Mouse (Mus musculus): ENCODE results near the gene Metrnl. TPM values are rescaled to one million over a fixed set of nuclear protein-coding genes. Genes with fewer than 3 reads are reported as not detected.

Gene Metrnl
- polyA plus RNA-seq, 1 experiment from 2014 or later: 4.8 TPM

DNA sequence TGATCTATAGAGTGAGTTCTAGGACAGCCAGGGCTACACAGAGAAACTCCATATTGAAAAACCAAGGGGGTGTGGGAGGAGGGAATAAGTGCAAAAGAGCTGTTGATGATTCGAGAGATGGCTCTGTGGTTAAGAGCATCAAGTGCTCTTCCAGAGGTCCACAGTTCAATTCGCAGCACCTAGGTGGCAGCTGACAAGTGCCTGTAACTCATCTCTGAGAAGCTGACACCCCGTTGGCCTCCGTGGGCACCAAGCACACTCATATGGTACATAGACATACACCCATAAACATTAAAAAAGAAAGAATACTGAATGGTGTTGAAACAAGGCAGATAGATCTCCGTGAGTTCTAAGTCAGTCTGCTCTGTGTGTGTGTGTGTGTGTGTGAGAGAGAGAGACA, 32.6 kb upstream of the Metrnl start:
- 72% methylated on average over 5 of the region's 5 CpGs for WGBS (ENCODE audit: insufficient replicate concordance)

DNA sequence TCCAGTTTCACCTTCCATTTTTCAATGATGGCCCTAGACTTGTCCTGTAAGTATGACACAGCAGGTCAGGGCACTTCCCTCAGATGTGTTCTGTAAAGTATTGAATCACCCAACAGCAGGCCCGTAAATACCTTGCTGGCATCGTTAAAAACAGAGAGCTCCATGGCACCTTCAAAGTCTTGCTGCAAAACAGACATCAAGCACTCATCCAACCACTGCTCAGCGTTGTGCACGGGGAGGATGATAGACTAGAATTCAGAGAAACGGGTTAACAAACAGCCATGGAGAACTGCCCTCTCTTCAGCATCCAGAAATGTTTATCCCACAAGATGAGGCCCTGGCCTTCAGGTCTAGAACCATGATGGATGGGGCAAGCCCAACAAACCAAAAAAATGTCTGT, 30.4 kb upstream of the Metrnl start:
- Histone ChIP-seq H3K9me3 (replicated peaks) (no peaks in the 10 kb centered on the region), H3K4me2 (no peak overlapping the region), H3K27ac (no peak overlapping the region), H3K4me3 (no peak overlapping the region), H3K36me3 (peaks cover 5% of the 10 kb centered on the region; the same call in 1 of the 2 replicates), H3K9ac (no peak overlapping the region), H3K4me1 (peaks cover 17% of the 10 kb centered on the region), H3K27me3 (replicated peaks) (no peaks in the 10 kb centered on the region)
- 86% methylated on average over 5 of the region's 5 CpGs for WGBS (ENCODE audit: insufficient replicate concordance)
- no peak for ATAC-seq

More for the DNA sequence above, 32.6 kb upstream of the Metrnl start:
- H3K4me1 ChIP-seq: peaks cover 13% of the 10 kb centered on the region
- no peaks in the 10 kb centered on the region for H3K9me3 ChIP-seq (replicated peaks)
- H3K27ac ChIP-seq: no peak overlapping the region
- no peaks in the 10 kb centered on the region for H3K27me3 ChIP-seq (replicated peaks)
- H3K36me3 ChIP-seq: peaks cover 10% of the 10 kb centered on the region
- no peak overlapping the region for H3K9ac ChIP-seq
- H3K4me3 ChIP-seq: no peak overlapping the region
- no peak overlapping the region for H3K4me2 ChIP-seq
- ATAC-seq: no peak

DNA sequence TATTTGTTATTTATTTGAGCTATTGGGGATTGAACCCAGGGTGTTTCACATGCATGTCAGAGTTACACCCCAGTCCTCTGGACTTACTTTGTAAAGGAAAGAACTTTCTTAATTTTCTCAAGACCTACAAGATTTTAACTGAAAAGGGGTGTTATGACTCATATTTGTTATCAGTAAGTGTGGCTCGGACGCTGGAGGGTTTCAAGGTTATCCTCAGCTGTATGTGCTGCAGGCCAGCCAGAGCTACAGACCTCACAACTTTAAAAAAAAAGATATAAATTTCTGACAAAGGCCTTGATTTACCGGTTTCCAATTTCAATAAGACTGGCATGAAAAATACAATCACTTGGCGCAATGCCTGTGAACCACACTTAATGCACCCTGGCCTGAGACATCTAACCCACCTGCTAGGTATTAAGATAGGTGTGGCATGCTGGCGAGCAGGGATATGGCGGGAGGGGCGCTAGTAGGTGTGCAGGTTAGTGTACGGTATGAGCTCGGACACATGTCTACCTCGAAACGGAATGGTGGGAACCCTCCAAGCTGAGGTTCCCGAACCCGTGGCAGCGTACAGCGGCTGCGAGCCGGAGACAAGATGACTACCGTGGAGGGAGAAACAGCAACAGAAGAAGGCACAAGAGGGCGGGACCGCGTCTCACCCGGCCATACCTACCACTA, 28.9 kb upstream of the Metrnl start:
- WGBS (ENCODE audit: insufficient replicate concordance): under 1% methylated on average over 22 of the region's 22 CpGs
- Histone ChIP-seq H3K36me3 (peaks cover 5% of the 10 kb centered on the region; the same call in 1 of the 2 replicates), H3K4me3 (peak overlapping the region; percentile 72), H3K4me2 (peak overlapping the region; percentile 93), H3K27me3 (replicated peaks) (no peaks in the 10 kb centered on the region), H3K9me3 (replicated peaks) (no peaks in the 10 kb centered on the region), H3K4me1 (peaks cover 17% of the 10 kb centered on the region), H3K27ac (peak overlapping the region; percentile 76), H3K9ac (peak overlapping the region; percentile 67)
- no peak for ATAC-seq

DNA sequence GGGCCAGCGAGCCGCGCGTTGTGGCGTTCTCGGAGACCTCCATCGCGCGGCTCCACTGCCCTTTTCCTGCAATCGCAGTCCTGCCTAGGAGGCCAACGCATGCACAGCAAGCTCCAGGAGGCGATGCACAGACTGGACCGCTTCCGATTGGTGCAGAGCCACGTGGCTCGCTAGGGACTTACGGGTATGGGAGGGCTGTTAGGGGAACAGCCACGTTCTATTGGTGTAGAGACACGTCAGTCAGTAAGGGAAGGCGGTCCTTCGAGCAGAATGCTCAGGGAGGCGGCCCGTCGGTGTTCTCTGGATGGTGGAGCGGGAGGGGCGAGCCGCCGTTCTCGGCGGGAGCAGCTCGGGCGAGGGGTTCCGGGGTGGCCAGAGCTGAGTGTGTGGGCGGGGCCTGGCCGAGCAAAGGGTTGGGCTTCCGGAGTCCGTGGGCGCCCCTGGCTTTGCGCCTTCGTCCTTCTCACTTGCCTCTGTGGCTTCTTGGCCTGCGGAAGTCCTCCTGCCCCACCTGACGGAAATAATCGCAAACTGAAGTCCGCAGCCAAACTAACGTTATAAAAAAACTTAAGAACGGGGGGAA, 28.3 kb upstream of the Metrnl start, which contains the start of gene B3gntl1:
Gene B3gntl1, minus strand, starts transcription at position 164 of the 583 bp plus-strand sequence.
- WGBS (ENCODE audit: insufficient replicate concordance): under 1% methylated on average over 46 of the region's 46 CpGs

DNA sequence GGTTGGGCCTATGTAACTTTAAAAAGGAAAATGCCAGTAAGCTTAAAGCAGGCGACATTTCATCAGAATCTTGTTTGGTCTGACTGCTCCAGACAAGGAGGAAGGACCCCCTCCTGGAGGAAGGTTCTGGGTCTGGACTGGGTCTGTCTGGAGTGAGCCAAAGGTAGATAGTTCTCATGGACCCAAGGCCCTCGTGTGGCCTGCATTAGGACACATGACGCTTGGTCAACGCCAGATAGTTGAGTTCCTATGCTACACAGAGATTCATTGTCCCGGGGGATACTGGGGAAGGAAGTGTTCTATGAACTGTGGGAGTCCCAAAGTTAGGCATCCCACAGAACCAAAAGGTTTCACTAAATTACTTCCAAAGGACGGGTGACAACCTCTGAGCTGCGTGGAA, 27.7 kb upstream of the Metrnl start:
- peak overlapping the region; percentile 68 for H3K9ac ChIP-seq
- ATAC-seq: no peak; the same call in 1 of the 2 replicates
- no peaks in the 10 kb centered on the region for H3K27me3 ChIP-seq (replicated peaks)
- peaks cover 2% of the 10 kb centered on the region; the same call in 1 of the 2 replicates for H3K36me3 ChIP-seq
- WGBS (ENCODE audit: insufficient replicate concordance): 56% methylated on average over 7 of the region's 7 CpGs
- H3K9me3 ChIP-seq (replicated peaks): no peaks in the 10 kb centered on the region
- peak overlapping the region; percentile 93 for H3K4me2 ChIP-seq
- peaks cover 17% of the 10 kb centered on the region for H3K4me1 ChIP-seq
- peak overlapping the region; percentile 70 for H3K27ac ChIP-seq
- H3K4me3 ChIP-seq: peak overlapping the region; percentile 72

More for the DNA sequence above, 28.3 kb upstream of the Metrnl start, which contains the start of gene B3gntl1:
- Histone ChIP-seq H3K9ac (peak within 1 kb of the TSS; percentile 68), H3K27ac (peak within 1 kb of the TSS; percentile 76), H3K4me2 (peak within 1 kb of the TSS; percentile 93), H3K4me3 (peak within 1 kb of the TSS; percentile 72), H3K4me1 (peaks cover 17% of the 10 kb centered on the region), H3K36me3 (peaks cover 5% of the 10 kb centered on the region; the same call in 1 of the 2 replicates), H3K9me3 (replicated peaks) (no peaks in the 10 kb centered on the region), H3K27me3 (replicated peaks) (no peaks in the 10 kb centered on the region)
- ATAC-seq: peak; percentile 100

DNA sequence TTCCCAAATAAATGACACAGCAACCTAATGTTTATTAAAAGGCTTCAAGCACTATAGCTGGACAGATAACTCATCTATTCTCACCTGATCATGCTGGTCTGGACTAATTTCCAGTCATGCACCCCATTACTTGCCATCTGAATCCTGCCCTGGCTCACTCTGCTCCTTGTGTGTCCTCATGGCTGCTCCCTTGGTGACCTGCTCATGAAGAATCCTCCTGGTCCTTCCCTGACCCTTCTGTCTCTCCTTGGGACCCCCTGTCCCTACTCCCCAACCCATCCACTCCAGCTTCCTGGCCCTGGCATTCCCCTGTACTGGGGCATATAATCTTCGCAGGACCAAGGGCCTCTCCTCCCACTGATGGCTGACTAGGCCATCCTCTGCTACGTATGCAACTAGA, 24.5 kb upstream of the Metrnl start:
- 82% methylated on average over 2 of the region's 2 CpGs for WGBS (ENCODE audit: insufficient replicate concordance)
- no peak overlapping the region for H3K4me3 ChIP-seq
- no peaks in the 10 kb centered on the region for H3K9me3 ChIP-seq (replicated peaks)
- no peak overlapping the region for H3K27ac ChIP-seq
- H3K4me1 ChIP-seq: peaks cover 17% of the 10 kb centered on the region
- ATAC-seq: no peak
- H3K4me2 ChIP-seq: no peak overlapping the region
- no peaks in the 10 kb centered on the region for H3K27me3 ChIP-seq (replicated peaks)
- no peak overlapping the region for H3K9ac ChIP-seq
- no peaks in the 10 kb centered on the region for H3K36me3 ChIP-seq

DNA sequence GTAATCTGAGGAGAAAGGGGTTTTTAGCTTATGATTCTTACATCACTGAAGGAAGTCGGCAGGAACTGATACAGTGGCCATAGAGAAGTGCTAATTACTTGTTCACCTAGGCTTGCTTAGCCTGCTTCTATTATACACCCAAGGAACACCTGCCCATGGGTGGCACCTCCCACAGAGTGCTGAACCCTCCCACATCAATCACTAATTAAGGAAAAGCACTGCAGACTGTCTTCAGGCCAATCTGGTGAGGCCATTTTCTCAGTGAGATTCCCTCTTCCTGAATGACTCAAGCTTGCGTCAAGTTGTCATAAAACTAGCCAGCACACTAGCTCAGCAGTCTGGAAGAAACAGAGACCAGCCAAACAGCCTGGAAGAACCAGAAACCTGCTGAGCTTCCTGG, 21.8 kb upstream of the Metrnl start:
- Histone ChIP-seq H3K9me3 (replicated peaks) (no peaks in the 10 kb centered on the region), H3K4me2 (no peak overlapping the region), H3K9ac (no peak overlapping the region), H3K4me3 (no peak overlapping the region), H3K27ac (no peak overlapping the region), H3K4me1 (no peaks in the 10 kb centered on the region), H3K36me3 (no peaks in the 10 kb centered on the region), H3K27me3 (replicated peaks) (no peaks in the 10 kb centered on the region)
- WGBS (ENCODE audit: insufficient replicate concordance): 59% methylated on average over 2 of the region's 2 CpGs
- no peak for ATAC-seq

DNA sequence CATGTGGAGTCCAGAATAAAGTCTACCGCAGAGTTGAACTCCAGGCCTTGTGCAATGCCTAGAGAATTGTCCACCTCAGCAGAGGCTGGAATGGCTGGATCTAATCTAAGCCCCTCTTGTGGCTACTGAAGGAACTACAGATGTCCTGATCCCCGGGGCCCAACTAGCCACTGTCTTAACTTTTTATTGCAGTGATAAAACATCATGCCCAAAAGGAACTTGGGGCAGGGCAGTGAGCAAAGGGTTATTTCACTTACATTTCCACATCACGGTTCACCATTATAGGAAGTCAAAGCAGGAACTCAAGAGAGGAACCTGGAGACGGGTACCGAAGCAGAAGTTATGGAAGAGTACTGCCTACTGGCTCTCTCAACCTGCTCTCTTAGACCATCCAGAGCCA, 20.6 kb upstream of the Metrnl start:
- no peaks in the 10 kb centered on the region for H3K27me3 ChIP-seq (replicated peaks)
- H3K4me3 ChIP-seq: no peak overlapping the region
- no peaks in the 10 kb centered on the region for H3K4me1 ChIP-seq
- H3K36me3 ChIP-seq: no peaks in the 10 kb centered on the region
- H3K27ac ChIP-seq: no peak overlapping the region
- ATAC-seq: no peak
- 45% methylated on average over 5 of the region's 5 CpGs for WGBS (ENCODE audit: insufficient replicate concordance)
- no peak overlapping the region for H3K4me2 ChIP-seq
- H3K9ac ChIP-seq: no peak overlapping the region
- H3K9me3 ChIP-seq (replicated peaks): no peaks in the 10 kb centered on the region

DNA sequence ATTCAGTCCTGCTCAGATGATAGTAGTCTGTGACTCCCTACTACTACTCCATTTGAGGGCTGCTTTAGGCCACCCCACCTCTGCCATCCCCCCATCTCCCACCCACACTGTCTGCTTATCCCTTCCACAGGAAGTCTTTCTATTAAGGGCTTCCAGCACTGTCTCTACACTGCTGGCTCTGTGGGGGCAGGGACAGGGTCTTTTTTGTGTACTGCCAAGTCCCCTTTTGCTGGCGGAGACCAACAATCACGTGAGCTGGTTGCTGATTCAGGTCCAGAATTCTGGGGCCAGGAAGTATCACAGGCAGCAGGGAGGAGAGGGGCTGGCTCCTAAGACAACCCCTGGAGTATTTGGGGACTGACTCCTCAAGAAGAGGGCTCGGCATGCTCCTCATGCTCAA, 18.1 kb upstream of the Metrnl start:
- Histone ChIP-seq H3K9me3 (replicated peaks) (no peaks in the 10 kb centered on the region), H3K36me3 (no peaks in the 10 kb centered on the region), H3K27ac (no peak overlapping the region), H3K4me3 (no peak overlapping the region), H3K27me3 (replicated peaks) (no peaks in the 10 kb centered on the region), H3K9ac (no peak overlapping the region), H3K4me1 (no peaks in the 10 kb centered on the region), H3K4me2 (no peak overlapping the region)
- no peak for ATAC-seq
- WGBS (ENCODE audit: insufficient replicate concordance): 48% methylated on average over 3 of the region's 3 CpGs

DNA sequence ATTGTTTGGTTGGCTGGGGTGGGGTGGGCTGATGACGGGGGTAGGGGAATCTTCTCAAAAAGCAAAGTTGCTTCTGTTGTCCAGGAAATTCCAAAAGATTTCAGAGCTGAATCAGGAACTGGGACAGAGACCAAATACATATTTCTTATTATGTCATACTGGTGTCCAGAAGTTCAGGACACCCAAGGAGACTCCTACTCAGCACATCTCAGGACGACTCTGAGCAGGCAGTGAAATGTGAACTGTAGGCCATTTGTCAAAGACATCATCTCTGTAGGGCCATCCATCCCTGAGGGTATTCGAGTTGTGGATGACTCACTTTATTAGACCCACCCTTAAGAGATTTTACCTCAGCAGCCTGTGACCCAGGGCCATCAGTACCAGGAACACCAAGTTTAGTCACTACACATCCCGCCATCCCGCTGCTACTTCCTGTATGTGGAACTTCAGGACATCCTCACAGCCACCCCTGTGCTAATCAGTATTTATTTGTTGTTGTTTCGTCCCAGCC, 15.8 kb upstream of the Metrnl start:
- Histone ChIP-seq H3K9me3 (replicated peaks) (no peaks in the 10 kb centered on the region), H3K27me3 (replicated peaks) (no peaks in the 10 kb centered on the region), H3K27ac (no peak overlapping the region), H3K9ac (no peak overlapping the region), H3K4me1 (no peaks in the 10 kb centered on the region), H3K36me3 (no peaks in the 10 kb centered on the region), H3K4me2 (no peak overlapping the region), H3K4me3 (no peak overlapping the region)
- ATAC-seq: no peak
- 45% methylated on average over 6 of the region's 6 CpGs for WGBS (ENCODE audit: insufficient replicate concordance)

DNA sequence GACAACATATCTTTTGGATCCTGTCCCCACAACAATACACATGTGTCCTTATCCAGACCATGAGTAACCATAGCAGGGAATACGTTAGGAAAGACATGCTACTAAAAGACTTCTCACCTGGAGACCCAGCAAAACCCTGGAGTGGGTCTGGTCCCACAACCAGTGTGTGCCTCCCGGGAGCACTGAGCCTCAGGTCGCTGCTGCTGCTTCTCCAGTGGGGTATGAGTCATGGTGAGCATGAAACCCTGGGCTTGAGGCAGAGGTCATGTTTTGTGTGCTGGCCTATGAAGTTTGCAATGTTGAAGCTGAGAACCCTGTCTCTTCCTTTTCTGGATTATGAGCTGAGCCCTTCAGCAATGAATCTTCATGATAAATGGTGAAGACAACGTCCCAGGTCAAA, 15.3 kb upstream of the Metrnl start:
- WGBS (ENCODE audit: insufficient replicate concordance): 58% methylated on average over 4 of the region's 4 CpGs
- H3K9ac ChIP-seq: no peak overlapping the region
- no peaks in the 10 kb centered on the region for H3K9me3 ChIP-seq (replicated peaks)
- no peak overlapping the region for H3K4me2 ChIP-seq
- no peak for ATAC-seq
- H3K27me3 ChIP-seq (replicated peaks): 0 out of 2 replicates have a peak, but pooled peaks cover 3% of the 10 kb centered on the region
- H3K4me3 ChIP-seq: no peak overlapping the region
- no peaks in the 10 kb centered on the region for H3K4me1 ChIP-seq
- no peaks in the 10 kb centered on the region for H3K36me3 ChIP-seq
- no peak overlapping the region for H3K27ac ChIP-seq

DNA sequence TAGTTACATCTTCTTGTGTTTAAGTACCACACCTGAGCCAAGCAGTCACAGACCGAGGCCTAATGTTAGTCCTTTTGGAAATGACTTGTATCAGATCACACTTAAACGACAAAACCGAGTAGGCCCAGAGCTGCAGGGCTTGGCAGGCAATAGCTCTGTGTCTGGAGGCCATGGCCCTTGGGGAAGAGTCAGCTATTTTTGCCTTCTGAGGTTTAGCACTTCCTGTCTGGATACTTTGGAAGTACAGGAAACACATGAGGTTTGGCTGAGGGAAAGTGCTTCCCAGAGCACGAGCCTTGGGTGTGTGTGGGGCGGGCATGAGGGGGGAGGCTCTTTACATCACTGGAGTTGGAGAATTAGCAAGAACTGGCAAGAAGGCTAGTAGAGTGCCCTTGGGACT, 14.7 kb upstream of the Metrnl start:
- H3K27me3 ChIP-seq (replicated peaks): 0 out of 2 replicates have a peak, but pooled peaks cover 3% of the 10 kb centered on the region
- H3K4me1 ChIP-seq: no peaks in the 10 kb centered on the region
- no peaks in the 10 kb centered on the region for H3K9me3 ChIP-seq (replicated peaks)
- no peak overlapping the region for H3K9ac ChIP-seq
- H3K4me3 ChIP-seq: no peak overlapping the region
- H3K27ac ChIP-seq: no peak overlapping the region
- no peak for ATAC-seq
- no peaks in the 10 kb centered on the region for H3K36me3 ChIP-seq
- WGBS (ENCODE audit: insufficient replicate concordance): 53% methylated on average over 5 of the region's 5 CpGs
- H3K4me2 ChIP-seq: no peak overlapping the region

Measured in liver, embryonic 12.5 days (tissue).